Mouse (Mus musculus) c-Kit-positive CD71-positive TER-119-negative erythroid progenitor cells, embryonic 14.5 days (primary cell): ENCODE data around the gene Tas2r117.

ENCODE experiments used
- DNase-seq: peaks from one replicate; pipeline ENCODE4 v3.0.0-alpha.2; 2013; ENCODE audit warnings: low read depth

Tas2r117 gene

GRCm38 (mm10) chr6:132802518-132802917 is at the start of gene Tas2r117:
Tas2r117 (plus strand) TSS chr6:132802818.
- no peak for DNase-seq

- DNase-seq: no peak
Observed at GRCm38 (mm10) chr6:132754430-132754829, 48.2 kb upstream of the Tas2r117 start, which contains the start of gene Tas2r124. Tas2r124 (plus strand) TSS chr6:132754730.

DNA sequence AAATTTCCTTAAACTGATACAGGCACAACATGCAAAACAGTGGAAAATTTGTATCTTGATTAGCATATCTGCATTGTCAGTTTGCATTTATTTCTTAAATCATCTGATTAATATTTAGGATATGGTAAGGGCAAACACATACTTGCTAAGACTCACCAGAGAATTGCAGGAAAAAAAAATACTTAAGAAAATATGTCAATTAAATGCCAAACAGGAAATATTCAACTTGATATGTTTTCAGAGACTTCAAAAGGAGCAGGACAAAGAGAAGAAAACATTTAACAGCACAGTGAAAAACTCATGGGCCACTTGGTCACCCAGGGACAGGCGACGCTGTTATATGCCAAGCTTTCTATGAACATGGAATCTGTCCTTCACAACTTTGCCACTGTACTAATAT is 40.8 kb upstream of the Tas2r117 start, which contains the start of gene Tas2r102:
Tas2r102 (plus strand) TSS at position 301 of the 400 bp plus-strand sequence.
- DNase-seq: no peak

- no peak for DNase-seq
Observed at GRCm38 (mm10) chr6:132778062-132778461, 24.6 kb upstream of the Tas2r117 start, which contains the start of gene Tas2r136. Tas2r136 (minus strand) TSS chr6:132778162.

DNA sequence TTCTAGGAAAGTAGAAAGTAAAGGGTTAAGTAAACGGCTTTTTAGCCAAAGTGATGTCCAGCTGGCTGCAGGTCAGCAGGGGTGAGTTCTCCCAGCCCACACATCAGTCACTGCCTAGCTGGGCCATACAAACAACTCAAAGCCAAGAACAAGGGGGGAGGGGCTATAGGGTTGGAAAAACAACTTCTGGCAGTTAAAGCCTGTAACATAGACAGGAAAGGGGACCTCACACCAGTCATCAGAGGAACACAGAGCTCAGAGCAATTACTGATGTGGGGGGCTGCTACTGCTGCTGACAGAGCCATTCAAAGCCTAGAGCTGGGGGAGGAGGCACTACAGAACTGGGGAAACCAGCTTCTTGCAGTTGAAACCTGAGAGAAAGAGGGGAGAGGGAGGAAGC is 7.2 kb upstream of the Tas2r117 start:
- DNase-seq: no peak

DNA sequence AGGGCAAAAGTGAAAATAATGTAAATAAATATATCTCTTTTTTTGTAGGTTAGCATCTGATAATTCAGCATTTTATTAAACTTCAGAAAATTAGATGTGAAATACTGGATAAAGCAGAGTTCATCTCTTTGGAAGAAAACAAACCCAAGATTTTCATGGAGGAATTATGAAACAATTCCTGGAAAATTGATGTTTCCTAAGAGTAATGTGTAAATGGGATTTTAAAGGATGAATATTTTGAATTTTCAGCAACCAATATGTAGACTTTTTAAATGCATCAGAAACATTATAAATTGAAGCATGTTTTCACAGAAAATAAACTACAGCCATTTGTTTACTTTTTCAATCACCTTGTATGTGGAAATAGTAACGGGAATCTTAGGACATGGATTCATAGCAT is 44.2 kb downstream of the Tas2r117 start, which contains the start of gene Tas2r123:
Tas2r123 (plus strand) TSS at position 301 of the 400 bp plus-strand sequence.
- no peak for DNase-seq
